Mouse (Mus musculus): Measurements from ENCODE around the gene Ankrd40. TPM values are rescaled to one million over a fixed set of nuclear protein-coding genes. Genes with fewer than 3 reads are reported as not detected.

The Ankrd40 gene
- polyA plus RNA-seq, 1 experiment from 2014 or later, result 8.6 TPM

GRCm38 (mm10) chr11:94387756-94388155 lies 60.0 kb downstream of the Ankrd40 start:
- no peaks in the 10 kb centered on the region for H3K36me3 ChIP-seq (ENCODE audit: control insufficient read depth, insufficient read depth)
- no peak overlapping the region for H3K27ac ChIP-seq (ENCODE audit: low read length)
- H3K4me2 ChIP-seq (ENCODE audit: low read length), result no peak overlapping the region
- ATAC-seq, result no peak
- H3K4me3 ChIP-seq (replicated peaks; ENCODE audit: low read length), result no peak overlapping the region
- 0 out of 2 replicates have a peak, but pooled peaks cover 4% of the 10 kb centered on the region for H3K27me3 ChIP-seq (replicated peaks; ENCODE audit: control insufficient read depth, insufficient read depth, low read length)
- 84% methylated on average over 4 of the region's 4 CpGs for WGBS
- no peaks in the 10 kb centered on the region for H3K9me3 ChIP-seq (ENCODE audit: control insufficient read depth, low read length)
- H3K9ac ChIP-seq (replicated peaks; ENCODE audit: low read depth, low read length), result no peak overlapping the region
- 0 out of 2 replicates have a peak, but pooled peaks cover 4% of the 10 kb centered on the region for H3K4me1 ChIP-seq (replicated peaks; ENCODE audit: control insufficient read depth, insufficient read depth, low read length)

GRCm38 (mm10) chr11:94389021-94389420 lies 61.2 kb downstream of the Ankrd40 start:
- Histone ChIP-seq H3K9ac (replicated peaks; ENCODE audit: low read depth, low read length) (no peak overlapping the region), H3K27me3 (replicated peaks; ENCODE audit: control insufficient read depth, insufficient read depth, low read length) (0 out of 2 replicates have a peak, but pooled peaks cover 4% of the 10 kb centered on the region), H3K4me3 (replicated peaks; ENCODE audit: low read length) (no peak overlapping the region), H3K9me3 (ENCODE audit: control insufficient read depth, low read length) (no peaks in the 10 kb centered on the region), H3K27ac (ENCODE audit: low read length) (no peak overlapping the region), H3K36me3 (ENCODE audit: control insufficient read depth, insufficient read depth) (no peaks in the 10 kb centered on the region), H3K4me1 (replicated peaks; ENCODE audit: control insufficient read depth, insufficient read depth, low read length) (0 out of 2 replicates have a peak, but pooled peaks cover 4% of the 10 kb centered on the region), H3K4me2 (ENCODE audit: low read length) (no peak overlapping the region)
- no peak for ATAC-seq
- WGBS, result 88% methylated on average over 4 of the region's 4 CpGs

- Histone ChIP-seq H3K4me3 (replicated peaks; ENCODE audit: low read length) (no peak overlapping the region), H3K36me3 (ENCODE audit: control insufficient read depth, insufficient read depth) (no peaks in the 10 kb centered on the region), H3K9ac (replicated peaks; ENCODE audit: low read depth, low read length) (no peak overlapping the region), H3K27ac (ENCODE audit: low read length) (no peak overlapping the region), H3K27me3 (replicated peaks; ENCODE audit: control insufficient read depth, insufficient read depth, low read length) (0 out of 2 replicates have a peak, but pooled peaks cover 4% of the 10 kb centered on the region), H3K9me3 (ENCODE audit: control insufficient read depth, low read length) (no peaks in the 10 kb centered on the region), H3K4me1 (replicated peaks; ENCODE audit: control insufficient read depth, insufficient read depth, low read length) (0 out of 2 replicates have a peak, but pooled peaks cover 4% of the 10 kb centered on the region), H3K4me2 (ENCODE audit: low read length) (no peak overlapping the region)
- ATAC-seq, result no peak
- WGBS, result 68% methylated on average over 6 of the region's 6 CpGs
Measured at GRCm38 (mm10) chr11:94389724-94390396, 62.1 kb downstream of the Ankrd40 start.

- Histone ChIP-seq H3K9ac (replicated peaks; ENCODE audit: low read depth, low read length) (no peak overlapping the region), H3K9me3 (ENCODE audit: control insufficient read depth, low read length) (no peaks in the 10 kb centered on the region), H3K4me1 (replicated peaks; ENCODE audit: control insufficient read depth, insufficient read depth, low read length) (0 out of 2 replicates have a peak, but pooled peaks cover 3% of the 10 kb centered on the region), H3K27me3 (replicated peaks; ENCODE audit: control insufficient read depth, insufficient read depth, low read length) (0 out of 2 replicates have a peak, but pooled peaks cover 4% of the 10 kb centered on the region), H3K4me3 (replicated peaks; ENCODE audit: low read length) (no peak overlapping the region), H3K27ac (ENCODE audit: low read length) (no peak overlapping the region), H3K36me3 (ENCODE audit: control insufficient read depth, insufficient read depth) (no peaks in the 10 kb centered on the region), H3K4me2 (ENCODE audit: low read length) (no peak overlapping the region)
- ATAC-seq, result no peak
- 92% methylated on average over 6 of the region's 6 CpGs for WGBS
Measured at GRCm38 (mm10) chr11:94390825-94391224, 63.0 kb downstream of the Ankrd40 start.

Other genes starting within 250 kb of the Ankrd40 start
- 35.1 and 46.0 TPM in 2 replicates for gene Tob1, start 116.5 kb upstream of the Ankrd40 start, polyA plus RNA-seq (2015; fragmentation: Nextera tagmentation; extraction: Ambion mirVana)
- gene Wfikkn2, start 82.0 kb upstream of the Ankrd40 start, polyA plus RNA-seq (2015; fragmentation: Nextera tagmentation; extraction: Ambion mirVana), result 3.5 and 5.3 TPM in 2 replicates
- 0.38 and 0.66 TPM in 2 replicates for gene Gm21885, start 46.1 kb upstream of the Ankrd40 start, polyA plus RNA-seq (2015; fragmentation: Nextera tagmentation; extraction: Ambion mirVana)
- gene Luc7l3, start 6.0 kb upstream of the Ankrd40 start, polyA plus RNA-seq (2015; fragmentation: Nextera tagmentation; extraction: Ambion mirVana), result 152 and 163 TPM in 2 replicates
- gene Abcc3, start 65.0 kb downstream of the Ankrd40 start, polyA plus RNA-seq (2015; fragmentation: Nextera tagmentation; extraction: Ambion mirVana), result 0.18 and 0.55 TPM in 2 replicates
- 5.4 and 12.1 TPM in 2 replicates for gene Cacna1g, start 146.2 kb downstream of the Ankrd40 start, polyA plus RNA-seq (2015; fragmentation: Nextera tagmentation; extraction: Ambion mirVana)
- gene Spata20, start 158.2 kb downstream of the Ankrd40 start, polyA plus RNA-seq (2015; fragmentation: Nextera tagmentation; extraction: Ambion mirVana), result 0.38 and 0.48 TPM in 2 replicates
- gene Epn3, start 172.0 kb downstream of the Ankrd40 start, polyA plus RNA-seq (2015; fragmentation: Nextera tagmentation; extraction: Ambion mirVana), result 0.26 and 0.35 TPM in 2 replicates
- gene Mycbpap, start 193.7 kb downstream of the Ankrd40 start, polyA plus RNA-seq (2015; fragmentation: Nextera tagmentation; extraction: Ambion mirVana), result 1.9 and 2.6 TPM in 2 replicates
- 6.6 and 6.7 TPM in 2 replicates for gene Rsad1, start 221.3 kb downstream of the Ankrd40 start, polyA plus RNA-seq (2015; fragmentation: Nextera tagmentation; extraction: Ambion mirVana)
- gene Chad, start 237.0 kb downstream of the Ankrd40 start, polyA plus RNA-seq (2015; fragmentation: Nextera tagmentation; extraction: Ambion mirVana), result 0.24 and 0.52 TPM in 2 replicates

All from forebrain, embryonic 16.5 days (tissue).